Mouse (Mus musculus): ENCODE results near the gene Mt2. TPM values are rescaled to one million over a fixed set of nuclear protein-coding genes. Genes with fewer than 3 reads are reported as not detected.
A peak's percentile ranks its signal among the peaks of the same experiment; 100 is the strongest.
"Not testable (repeated sequence)": the region's sequence is repeated elsewhere in the genome, so short reads cannot be mapped to it uniquely, and the experiment has no call there.

Mt2 gene
- polyA plus RNA-seq, 1 experiment from 2014 or later: 35.4 TPM

DNA sequence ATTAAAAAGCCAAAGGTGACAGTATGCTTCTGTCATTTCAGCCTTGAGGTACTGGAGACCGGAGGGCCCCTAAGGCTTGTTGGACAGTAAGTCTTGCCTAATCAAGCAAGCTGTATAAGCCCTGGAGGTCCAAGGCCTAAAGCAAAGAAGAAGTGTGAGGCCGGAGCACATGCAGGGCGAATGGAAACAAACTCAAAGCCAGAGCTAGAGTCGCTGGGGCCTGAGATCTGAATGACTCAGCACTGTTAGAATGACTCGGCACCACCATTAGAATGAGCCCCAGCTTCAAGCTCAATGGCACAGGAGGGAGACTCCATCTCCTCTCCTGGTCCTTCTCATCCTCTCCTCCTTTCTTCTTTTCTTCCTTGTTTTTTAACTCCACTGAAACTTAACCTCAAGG lies 21.5 kb upstream of the Mt2 start:
- Histone ChIP-seq H3K4me3 (no peak overlapping the region), H3K9ac (replicated peaks) (no peak overlapping the region), H3K27ac (replicated peaks) (no peak overlapping the region), H3K36me3 (no peaks in the 10 kb centered on the region), H3K9me3 (no peaks in the 10 kb centered on the region), H3K27me3 (no peaks in the 10 kb centered on the region), H3K4me1 (peaks cover 26% of the 10 kb centered on the region), H3K4me2 (replicated peaks) (no peak overlapping the region)
- no peak for ATAC-seq (replicated peaks)
- WGBS: 75% methylated on average over 5 of the region's 5 CpGs

DNA sequence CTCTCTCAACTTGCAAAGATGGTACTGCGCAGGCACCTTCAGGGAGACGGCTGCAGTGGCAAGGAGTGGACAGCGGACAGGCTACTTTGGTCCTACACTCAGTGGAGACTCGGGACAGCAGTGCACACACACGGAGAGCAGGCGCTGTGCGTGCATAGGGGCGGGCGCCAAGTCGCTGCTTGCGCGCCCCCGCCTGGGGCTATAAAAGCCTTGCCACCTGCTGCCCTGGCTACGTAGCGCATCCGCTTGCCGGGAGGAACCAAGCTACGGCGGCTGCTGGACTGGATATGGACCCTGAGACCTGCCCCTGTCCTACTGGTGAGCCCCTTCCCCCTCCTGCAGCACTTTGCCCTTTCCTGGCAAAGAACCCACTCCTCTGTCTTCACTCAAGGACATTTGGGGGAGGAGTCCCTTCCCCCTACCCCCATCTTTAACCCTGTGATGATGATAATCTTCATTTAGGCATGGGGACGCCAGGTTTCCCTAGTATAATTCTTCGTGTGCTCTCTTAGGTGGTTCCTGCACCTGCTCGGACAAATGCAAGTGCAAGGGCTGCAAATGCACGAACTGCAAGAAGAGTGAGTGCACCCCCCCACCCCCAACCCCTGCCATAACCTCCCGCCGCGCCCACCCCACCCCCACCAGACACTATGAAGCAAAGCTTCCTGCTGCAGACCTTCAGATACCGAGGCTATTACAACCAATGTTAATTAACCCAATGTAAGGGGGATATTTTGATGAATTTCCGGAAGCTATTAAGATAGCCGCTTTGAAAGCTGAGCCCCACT lies 19.8 kb upstream of the Mt2 start, which contains the start of gene Mt3:
Gene Mt3, plus strand, starts transcription at position 95 of the 788 bp plus-strand sequence.
- Histone ChIP-seq H3K27ac (replicated peaks) (peak within 1 kb of the TSS; percentile 83), H3K4me1 (peaks cover 26% of the 10 kb centered on the region), H3K4me3 (peak within 1 kb of the TSS; percentile 49), H3K4me2 (replicated peaks) (peak within 1 kb of the TSS; percentile 84), H3K9ac (replicated peaks) (peak within 1 kb of the TSS; percentile 52), H3K27me3 (no peaks in the 10 kb centered on the region), H3K36me3 (no peaks in the 10 kb centered on the region), H3K9me3 (no peaks in the 10 kb centered on the region)
- 2% methylated on average over 29 of the region's 29 CpGs for WGBS
- peak; percentile 89 for ATAC-seq (replicated peaks)

DNA sequence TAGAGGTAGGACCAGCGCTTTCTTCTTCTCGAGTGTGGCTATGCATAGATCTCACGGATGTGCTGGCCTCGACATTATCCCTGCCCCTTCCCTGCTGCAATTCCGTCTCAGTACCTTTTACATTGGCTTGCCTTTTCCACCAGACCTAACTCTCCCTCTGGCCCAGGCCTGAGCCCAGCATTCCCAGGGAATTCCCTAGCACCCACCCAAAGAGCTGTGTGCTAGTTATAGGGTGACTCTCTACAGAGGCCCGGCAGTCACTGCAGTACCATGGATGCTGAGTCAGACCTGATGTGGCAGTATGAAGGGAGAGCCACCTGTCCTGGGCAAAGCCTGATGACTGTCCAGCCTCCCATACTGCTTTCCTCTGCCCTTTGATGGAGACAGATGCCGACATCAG lies 19.0 kb upstream of the Mt2 start:
- Histone ChIP-seq H3K27me3 (no peaks in the 10 kb centered on the region), H3K36me3 (no peaks in the 10 kb centered on the region), H3K4me1 (peaks cover 26% of the 10 kb centered on the region), H3K9ac (replicated peaks) (peak overlapping the region; percentile 52), H3K27ac (replicated peaks) (peak overlapping the region; percentile 83), H3K4me3 (peak overlapping the region; percentile 49), H3K9me3 (no peaks in the 10 kb centered on the region), H3K4me2 (replicated peaks) (peak overlapping the region; percentile 84)
- 19% methylated on average over 7 of the region's 7 CpGs for WGBS
- ATAC-seq (replicated peaks): peak; percentile 42

GRCm38 (mm10) chr8:94154537-94154936 lies 17.9 kb upstream of the Mt2 start:
- H3K36me3 ChIP-seq: no peaks in the 10 kb centered on the region
- WGBS: 8% methylated on average over 6 of the region's 6 CpGs
- peak overlapping the region; percentile 83 for H3K27ac ChIP-seq (replicated peaks)
- H3K9me3 ChIP-seq: no peaks in the 10 kb centered on the region
- H3K4me3 ChIP-seq: peak overlapping the region; percentile 49; the same call in 1 of the 2 replicates
- ATAC-seq (replicated peaks): peak; percentile 57
- peak overlapping the region; percentile 84 for H3K4me2 ChIP-seq (replicated peaks)
- H3K27me3 ChIP-seq: no peaks in the 10 kb centered on the region
- H3K9ac ChIP-seq (replicated peaks): no peak overlapping the region
- H3K4me1 ChIP-seq: peaks cover 26% of the 10 kb centered on the region

GRCm38 (mm10) chr8:94156092-94156491 lies 16.4 kb upstream of the Mt2 start:
- Histone ChIP-seq H3K4me3 (no peak overlapping the region), H3K27ac (replicated peaks) (0 out of 2 replicates have a peak overlapping the region, but pooled peaks have one; percentile 83), H3K4me1 (peaks cover 26% of the 10 kb centered on the region), H3K9ac (replicated peaks) (no peak overlapping the region), H3K4me2 (replicated peaks) (no peak overlapping the region), H3K27me3 (no peaks in the 10 kb centered on the region), H3K9me3 (no peaks in the 10 kb centered on the region), H3K36me3 (no peaks in the 10 kb centered on the region)
- no peak for ATAC-seq (replicated peaks)
- 40% methylated on average over 4 of the region's 4 CpGs for WGBS

GRCm38 (mm10) chr8:94165772-94166171 lies 6.7 kb upstream of the Mt2 start:
- H3K4me1 ChIP-seq; H3K9ac ChIP-seq (replicated peaks); H3K36me3 ChIP-seq; H3K4me2 ChIP-seq (replicated peaks); H3K4me3 ChIP-seq; H3K9me3 ChIP-seq; H3K27ac ChIP-seq (replicated peaks); ATAC-seq (replicated peaks); H3K27me3 ChIP-seq: not testable (repeated sequence)
- WGBS: 76% methylated on average over 8 of the region's 8 CpGs

- Histone ChIP-seq H3K27ac (replicated peaks) (no peak overlapping the region), H3K9me3 (no peaks in the 10 kb centered on the region), H3K4me1 (peaks cover 8% of the 10 kb centered on the region), H3K9ac (replicated peaks) (no peak overlapping the region; the same call in 1 of the 2 replicates), H3K4me3 (no peak overlapping the region), H3K36me3 (no peaks in the 10 kb centered on the region), H3K27me3 (peaks cover 12% of the 10 kb centered on the region), H3K4me2 (replicated peaks) (peak overlapping the region; percentile 11)
- ATAC-seq (replicated peaks): 0 out of 2 replicates have a peak, but pooled peaks have one; percentile 60
- under 1% methylated on average over 6 of the region's 6 CpGs for WGBS
These were observed 5.2 kb upstream of the Mt2 start for GRCm38 (mm10) chr8:94167244-94167643.

GRCm38 (mm10) chr8:94169547-94169946 lies 2.9 kb upstream of the Mt2 start:
- Histone ChIP-seq H3K27me3 (peaks cover 33% of the 10 kb centered on the region), H3K4me3 (no peak overlapping the region), H3K36me3 (no peaks in the 10 kb centered on the region), H3K4me1 (peaks cover 21% of the 10 kb centered on the region), H3K9me3 (no peaks in the 10 kb centered on the region), H3K27ac (replicated peaks) (no peak overlapping the region), H3K9ac (replicated peaks) (no peak overlapping the region), H3K4me2 (replicated peaks) (no peak overlapping the region)
- WGBS: 87% methylated on average over 5 of the region's 5 CpGs
- ATAC-seq (replicated peaks): no peak

GRCm38 (mm10) chr8:94171321-94171755 lies 1.1 kb upstream of the Mt2 start:
- no peaks in the 10 kb centered on the region for H3K36me3 ChIP-seq
- peak overlapping the region; percentile 98; the same call in 1 of the 2 replicates for H3K4me2 ChIP-seq (replicated peaks)
- 55% methylated on average over 10 of the region's 10 CpGs for WGBS
- H3K4me3 ChIP-seq: peak overlapping the region; percentile 50; the same call in 1 of the 2 replicates
- H3K4me1 ChIP-seq: peaks cover 21% of the 10 kb centered on the region
- H3K9ac ChIP-seq (replicated peaks): no peak overlapping the region
- H3K27me3 ChIP-seq: peaks cover 37% of the 10 kb centered on the region
- ATAC-seq (replicated peaks): no peak
- H3K27ac ChIP-seq (replicated peaks): no peak overlapping the region
- no peaks in the 10 kb centered on the region for H3K9me3 ChIP-seq

DNA sequence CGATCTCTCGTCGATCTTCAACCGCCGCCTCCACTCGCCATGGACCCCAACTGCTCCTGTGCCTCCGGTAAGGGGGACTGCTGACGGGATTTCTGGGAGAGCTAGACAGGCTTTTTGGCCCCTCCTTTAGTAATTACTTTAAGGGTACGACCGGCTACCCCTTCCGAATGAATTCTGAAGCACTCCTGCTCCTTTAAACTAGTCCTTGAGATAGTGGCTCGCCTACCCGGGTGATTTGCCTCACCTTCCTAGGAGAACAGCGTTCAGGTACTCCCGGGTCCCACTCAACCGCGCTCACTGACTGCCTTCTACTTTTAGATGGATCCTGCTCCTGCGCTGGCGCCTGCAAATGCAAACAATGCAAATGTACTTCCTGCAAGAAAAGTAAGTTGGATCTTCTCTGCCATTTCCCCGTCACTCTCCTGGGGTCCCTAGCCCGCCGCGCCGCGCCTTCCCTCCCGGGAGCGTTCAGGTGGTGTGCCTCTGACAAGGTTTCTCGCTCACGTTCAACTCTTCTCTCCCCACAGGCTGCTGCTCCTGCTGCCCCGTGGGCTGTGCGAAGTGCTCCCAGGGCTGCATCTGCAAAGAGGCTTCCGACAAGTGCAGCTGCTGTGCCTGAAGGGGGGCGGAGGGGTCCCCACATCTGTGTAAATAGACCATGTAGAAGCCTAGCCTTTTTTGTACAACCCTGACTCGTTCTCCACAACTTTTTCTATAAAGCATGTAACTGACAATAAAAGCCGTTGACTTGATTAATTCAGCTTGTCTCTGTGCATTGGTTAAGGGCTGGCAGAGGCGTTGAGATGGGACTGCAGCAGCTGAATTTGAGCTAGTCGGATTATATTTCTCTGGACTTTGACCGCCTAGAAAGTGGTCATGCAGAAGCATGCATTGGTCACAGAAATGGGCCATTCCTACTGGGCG lies 607 bp downstream of the Mt2 start:
- peaks cover 37% of the 10 kb centered on the region for H3K27me3 ChIP-seq
- H3K4me3 ChIP-seq: peak overlapping the region; percentile 50
- peak overlapping the region; percentile 98 for H3K4me2 ChIP-seq (replicated peaks)
- H3K9ac ChIP-seq (replicated peaks): peak overlapping the region; percentile 46
- H3K36me3 ChIP-seq: no peaks in the 10 kb centered on the region
- ATAC-seq (replicated peaks): peak; percentile 47; the same call in 1 of the 2 replicates
- peaks cover 21% of the 10 kb centered on the region for H3K4me1 ChIP-seq
- 2% methylated on average over 39 of the region's 39 CpGs for WGBS
- H3K9me3 ChIP-seq: no peaks in the 10 kb centered on the region
- H3K27ac ChIP-seq (replicated peaks): no peak overlapping the region

DNA sequence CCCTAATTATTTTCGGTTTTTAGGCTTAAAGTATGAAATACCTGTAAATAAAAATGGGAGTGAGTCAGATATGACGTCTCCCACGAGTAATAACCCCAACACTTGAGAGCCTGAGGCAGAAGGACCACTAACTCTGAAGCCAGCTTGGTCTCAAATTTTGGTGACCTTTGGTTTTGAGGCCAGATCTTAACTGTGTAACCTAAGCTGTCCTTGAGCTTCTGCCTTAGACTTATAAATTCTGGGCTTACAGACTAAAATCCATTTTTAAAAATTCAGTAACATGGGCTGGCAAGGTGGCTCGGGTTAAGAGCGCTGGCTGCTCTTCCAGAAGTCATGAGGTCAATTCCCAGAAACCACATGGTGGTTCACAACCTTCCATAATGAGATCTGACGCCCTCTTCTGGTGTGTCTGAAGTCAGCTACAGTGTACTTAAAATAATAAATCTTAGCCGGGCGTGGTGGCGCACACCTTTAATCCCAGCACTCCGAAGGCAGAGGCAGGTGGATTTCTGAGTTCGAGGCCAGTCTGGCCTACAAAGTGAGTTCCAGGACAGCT lies 1.5 kb downstream of the Mt2 start:
- WGBS: 60% methylated on average over 11 of the region's 11 CpGs
- no peak for ATAC-seq (replicated peaks)
- no peak overlapping the region for H3K4me3 ChIP-seq
- H3K9me3 ChIP-seq: no peaks in the 10 kb centered on the region
- no peaks in the 10 kb centered on the region for H3K36me3 ChIP-seq
- H3K4me2 ChIP-seq (replicated peaks): peak overlapping the region; percentile 98; the same call in 1 of the 2 replicates
- peaks cover 37% of the 10 kb centered on the region for H3K27me3 ChIP-seq
- H3K9ac ChIP-seq (replicated peaks): no peak overlapping the region
- no peak overlapping the region for H3K27ac ChIP-seq (replicated peaks)
- H3K4me1 ChIP-seq: peaks cover 25% of the 10 kb centered on the region
